Mouse (Mus musculus) lung, embryonic 15.5 days (tissue): ENCODE measurements around the gene Gpr89. TPM values are rescaled to one million over a fixed set of nuclear protein-coding genes. Genes with fewer than 3 reads are reported as not detected.

ENCODE experiments used
- polyA plus RNA-seq: library from polyadenylated mRNA; unstranded; fragments of >200 nt; fragmentation: Nextera tagmentation; extraction: Ambion mirVana; gene quantifications from 2 replicates; pipeline ENCODE4 v1.2.1, GENCODE M21; 2015

Gene Gpr89
- polyA plus RNA-seq, 1 experiment from 2014 or later: 35.4 TPM

Other genes with a start within 250 kb of the Gpr89 start
- 0.24 and 0.52 TPM in 2 replicates for gene Ankrd35, start 235.2 kb downstream of the Gpr89 start, polyA plus RNA-seq
- 49.0 and 52.1 TPM in 2 replicates for gene Pias3, start 209.0 kb downstream of the Gpr89 start, polyA plus RNA-seq
- 7.7 and 8.5 TPM in 2 replicates for gene Nudt17, start 196.8 kb downstream of the Gpr89 start, polyA plus RNA-seq
- gene Polr3c, start 177.7 kb downstream of the Gpr89 start, polyA plus RNA-seq: 34.9 and 38.2 TPM in 2 replicates
- gene Rnf115, start 177.7 kb downstream of the Gpr89 start, polyA plus RNA-seq: 50.7 and 52.3 TPM in 2 replicates
- gene Pdzk1, start 76.1 kb downstream of the Gpr89 start, polyA plus RNA-seq: 0.14 and 0.42 TPM in 2 replicates
- 0.15 and 1.6 TPM in 2 replicates for gene Cd160, start 76.0 kb downstream of the Gpr89 start, polyA plus RNA-seq
- gene Gja5, start 653 bp downstream of the Gpr89 start, polyA plus RNA-seq: 24.4 and 25.6 TPM in 2 replicates
- 0.04 TPM in 1 of 2 replicates, not detected in the other for gene Gja8, start 20.7 kb upstream of the Gpr89 start, polyA plus RNA-seq